Mouse (Mus musculus): ENCODE results near the gene Mob4.

The Mob4 gene

DNA sequence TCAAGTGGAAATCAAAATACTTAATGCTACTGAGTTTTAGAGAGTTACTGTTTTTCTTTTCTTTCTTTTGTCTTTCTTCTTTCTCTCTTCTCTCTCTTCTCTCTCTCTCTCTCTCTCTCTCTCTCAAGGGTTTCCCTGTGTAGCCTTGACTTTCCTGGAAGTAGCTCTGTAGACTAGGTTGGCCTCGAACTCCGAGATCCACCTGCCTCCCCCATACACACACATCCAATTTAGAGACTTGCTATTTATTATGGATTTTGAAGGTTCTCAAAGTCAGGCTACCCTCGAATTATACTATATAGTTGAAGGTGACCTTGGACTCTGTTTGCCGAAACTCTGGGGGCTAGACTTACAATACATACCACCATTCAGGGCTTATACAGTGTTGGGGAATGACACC, 1.3 kb downstream of the Mob4 start:
- DNase-seq (ENCODE audit: low spot score), result no peak

GRCm38 (mm10) chr1:55133173-55133572, 2.1 kb downstream of the Mob4 start:
- DNase-seq (ENCODE audit: low spot score), result no peak

GRCm38 (mm10) chr1:55134301-55134700, 3.3 kb downstream of the Mob4 start:
- no peak for DNase-seq (ENCODE audit: low spot score)

- DNase-seq (ENCODE audit: low spot score), result no peak
These were observed 4.8 kb downstream of the Mob4 start for GRCm38 (mm10) chr1:55135846-55136245.

DNA sequence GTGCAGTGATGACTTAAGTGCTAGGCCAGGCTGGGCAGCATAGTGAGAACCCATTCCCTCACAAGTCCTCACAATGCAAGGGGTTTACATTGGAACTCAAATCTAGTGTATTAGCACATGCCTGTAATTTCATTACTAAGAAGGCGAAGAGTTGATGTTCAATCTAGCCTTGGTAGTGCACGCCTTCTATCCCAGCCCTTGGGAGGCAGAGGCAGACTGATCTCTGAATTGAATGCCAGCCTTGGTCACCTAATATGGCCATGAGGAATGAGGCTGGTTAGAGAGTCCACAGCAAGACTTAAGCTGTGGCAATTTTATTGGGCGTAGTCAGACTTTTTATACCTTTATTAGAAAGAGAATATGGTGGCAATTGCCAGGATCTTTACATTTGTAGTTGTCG, 13.3 kb downstream of the Mob4 start:
- no peak for DNase-seq (ENCODE audit: low spot score)

GRCm38 (mm10) chr1:55145556-55145955, 14.5 kb downstream of the Mob4 start:
- DNase-seq (ENCODE audit: low spot score), result peak; percentile 43

- DNase-seq (ENCODE audit: low spot score), result no peak
These were observed 26.3 kb downstream of the Mob4 start for GRCm38 (mm10) chr1:55157329-55157728.

- DNase-seq (ENCODE audit: low spot score), result no peak
These were observed 27.2 kb downstream of the Mob4 start for GRCm38 (mm10) chr1:55158211-55158610.

DNA sequence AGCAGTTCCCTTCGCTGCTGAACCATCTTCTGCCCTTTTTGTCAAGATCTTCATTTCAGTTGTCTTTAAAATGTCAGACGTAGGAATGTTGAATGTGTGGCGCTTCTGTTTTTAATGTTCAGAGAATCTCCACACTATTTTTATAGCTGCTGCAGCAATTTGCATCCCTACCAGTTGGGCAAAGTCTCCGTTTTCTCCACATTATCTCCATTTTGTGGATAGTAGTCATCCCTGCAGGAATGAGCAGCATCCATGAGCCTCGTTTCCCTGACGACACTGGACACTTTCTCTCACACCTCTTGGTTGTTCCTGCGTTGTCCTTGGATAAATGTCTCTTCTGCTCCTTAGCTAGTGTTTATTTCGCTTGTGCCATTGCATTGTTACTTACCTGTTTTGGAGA, 27.8 kb downstream of the Mob4 start:
- DNase-seq (ENCODE audit: low spot score), result no peak

GRCm38 (mm10) chr1:55160218-55160617, 29.2 kb downstream of the Mob4 start:
- no peak for DNase-seq (ENCODE audit: low spot score)

DNA sequence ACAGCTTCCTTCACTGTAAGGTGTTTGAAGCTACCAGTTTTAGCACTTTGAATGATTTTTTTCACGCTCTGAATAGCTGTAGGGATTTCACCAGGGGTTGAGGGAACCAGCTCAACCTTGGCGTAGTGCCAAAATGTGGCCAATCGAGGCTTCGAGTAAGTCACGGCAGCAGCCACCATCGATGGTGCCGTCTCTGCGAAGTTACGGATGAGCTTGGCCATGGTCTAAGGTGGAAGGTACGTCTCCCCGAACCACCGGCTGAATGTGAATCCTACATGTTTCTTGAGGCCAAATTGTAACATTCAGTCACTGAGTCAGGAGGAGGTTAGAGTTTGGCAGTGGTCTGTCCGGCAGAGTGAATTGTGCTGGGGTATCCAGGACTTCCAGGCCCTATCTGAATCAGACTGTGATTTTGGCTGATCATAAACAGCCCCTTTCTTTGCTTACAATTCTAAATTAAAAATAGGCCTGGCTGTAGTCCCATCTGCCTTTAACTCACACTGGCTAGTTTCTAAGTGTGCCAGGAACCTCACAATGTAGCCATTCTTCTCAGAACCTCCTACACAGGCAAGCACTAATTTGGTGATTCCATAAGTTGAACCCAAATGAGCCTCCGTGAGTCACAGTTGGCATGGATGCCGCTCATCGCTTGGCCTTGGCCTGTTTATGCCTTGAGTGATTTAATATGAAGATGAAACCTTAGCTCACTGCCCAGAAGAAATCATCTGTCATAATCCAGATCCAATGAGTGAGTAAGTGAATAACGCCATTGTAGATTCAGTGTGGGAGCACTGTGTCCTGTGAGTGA, 30.0 kb downstream of the Mob4 start:
- DNase-seq (ENCODE audit: low spot score), result peak; percentile 71

GRCm38 (mm10) chr1:55161895-55162294, 30.9 kb downstream of the Mob4 start:
- no peak for DNase-seq (ENCODE audit: low spot score)

- DNase-seq (ENCODE audit: low spot score), result no peak
These were observed 31.8 kb downstream of the Mob4 start for GRCm38 (mm10) chr1:55162781-55163180.

GRCm38 (mm10) chr1:55164005-55164404, 33.0 kb downstream of the Mob4 start:
- DNase-seq (ENCODE audit: low spot score), result no peak

DNA sequence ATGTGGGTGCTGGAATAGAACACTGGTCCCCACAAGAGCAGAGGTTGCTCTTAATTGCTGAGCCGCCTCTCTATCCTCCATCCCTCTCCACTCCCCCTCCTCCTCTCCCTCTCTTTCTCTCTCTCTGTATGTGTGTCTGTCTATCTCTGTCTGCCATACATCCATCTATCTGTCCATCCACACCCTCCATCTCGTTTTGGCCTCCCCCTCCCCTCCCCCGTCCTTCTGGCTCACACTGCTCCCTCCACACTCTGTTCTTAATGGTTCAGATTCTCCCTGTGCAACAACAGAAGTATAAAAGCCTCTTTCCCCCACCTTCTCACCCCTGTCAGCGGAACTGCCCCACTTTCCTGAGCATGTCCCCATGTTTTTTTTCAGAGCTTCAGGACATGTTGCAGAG, 36.5 kb downstream of the Mob4 start:
- DNase-seq (ENCODE audit: low spot score), result no peak

DNA sequence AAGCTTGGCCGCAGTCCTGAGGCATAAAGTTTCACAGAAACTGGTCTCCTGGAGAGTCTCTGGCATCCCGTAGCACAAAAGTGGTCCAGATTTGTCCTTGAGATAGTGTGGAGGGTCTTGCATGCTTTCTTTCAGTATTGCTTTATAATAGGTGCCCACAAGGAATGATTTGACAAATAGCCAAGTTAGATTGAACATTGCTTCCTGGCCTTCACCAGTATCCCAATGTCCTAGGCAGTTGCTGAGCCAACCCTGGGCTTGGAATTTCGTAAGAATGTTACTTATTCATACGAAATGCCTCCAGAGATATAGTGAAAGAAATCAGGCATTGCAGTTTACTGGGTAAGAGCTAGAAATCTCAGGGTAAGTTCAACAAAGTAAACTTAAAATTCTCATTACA, 37.6 kb downstream of the Mob4 start:
- no peak for DNase-seq (ENCODE audit: low spot score)

GRCm38 (mm10) chr1:55171361-55172325, 40.6 kb downstream of the Mob4 start:
- no peak for DNase-seq (ENCODE audit: low spot score)

DNA sequence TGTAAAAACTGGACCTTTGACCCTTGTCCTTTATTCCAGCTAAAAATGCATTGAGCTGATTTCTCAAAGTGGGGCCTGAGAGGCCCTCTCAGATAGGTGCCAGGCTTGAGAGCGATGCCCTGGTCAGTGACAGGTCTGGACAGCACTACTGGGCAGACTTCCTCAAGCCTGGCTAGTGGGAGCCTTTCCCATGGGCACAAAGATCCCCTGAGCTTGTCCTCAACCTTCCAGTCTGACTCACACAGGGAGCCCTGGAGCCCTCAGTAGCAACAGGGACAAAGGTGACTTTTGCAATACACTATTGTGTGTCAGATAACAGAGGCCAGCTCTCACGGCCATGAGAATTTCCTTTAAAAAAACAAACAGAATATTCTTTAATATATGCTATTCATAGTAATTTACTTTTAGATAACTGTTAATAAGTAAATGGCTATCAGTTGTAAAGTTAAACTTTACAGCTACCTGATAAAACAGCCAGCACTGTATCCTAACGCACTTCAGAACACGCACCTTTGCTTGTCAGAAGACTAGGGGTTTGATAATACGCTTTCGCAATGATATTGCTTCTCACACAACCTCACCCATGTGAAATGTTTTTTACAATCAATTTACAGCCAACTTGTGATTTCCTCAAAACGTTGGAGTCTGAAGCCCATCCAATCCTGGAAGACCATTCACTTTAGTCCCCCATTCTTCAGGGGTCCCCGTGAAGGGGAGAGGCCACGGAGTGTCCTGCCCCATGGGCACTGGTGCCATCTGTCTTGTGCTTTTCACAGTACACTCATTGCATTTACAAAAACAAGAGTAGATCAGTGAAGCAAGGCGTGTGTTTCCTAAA, 42.9 kb downstream of the Mob4 start:
- no peak for DNase-seq (ENCODE audit: low spot score)

DNA sequence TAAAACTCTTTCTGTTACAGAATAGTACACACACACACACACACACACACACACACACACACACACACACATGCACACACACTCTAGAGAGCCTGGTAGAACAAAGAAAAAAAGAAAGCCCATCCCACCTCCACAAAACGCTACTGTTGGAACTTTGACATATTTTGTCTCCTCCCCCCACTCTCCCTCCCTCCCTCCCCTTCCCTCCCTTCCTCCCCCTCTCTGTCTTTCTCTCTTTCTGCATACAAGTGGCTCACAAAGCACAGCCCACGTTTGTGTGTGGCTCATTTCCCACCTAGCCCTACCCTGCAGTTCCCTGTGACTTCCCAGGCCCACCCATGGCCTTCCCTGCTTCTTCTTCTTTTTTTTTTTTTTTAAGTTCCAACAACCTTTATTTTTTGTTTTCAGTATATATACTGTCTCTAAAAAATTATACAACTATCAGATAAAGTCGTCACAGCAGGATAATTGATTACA, 43.6 kb downstream of the Mob4 start:
- no peak for DNase-seq (ENCODE audit: low spot score)

DNA sequence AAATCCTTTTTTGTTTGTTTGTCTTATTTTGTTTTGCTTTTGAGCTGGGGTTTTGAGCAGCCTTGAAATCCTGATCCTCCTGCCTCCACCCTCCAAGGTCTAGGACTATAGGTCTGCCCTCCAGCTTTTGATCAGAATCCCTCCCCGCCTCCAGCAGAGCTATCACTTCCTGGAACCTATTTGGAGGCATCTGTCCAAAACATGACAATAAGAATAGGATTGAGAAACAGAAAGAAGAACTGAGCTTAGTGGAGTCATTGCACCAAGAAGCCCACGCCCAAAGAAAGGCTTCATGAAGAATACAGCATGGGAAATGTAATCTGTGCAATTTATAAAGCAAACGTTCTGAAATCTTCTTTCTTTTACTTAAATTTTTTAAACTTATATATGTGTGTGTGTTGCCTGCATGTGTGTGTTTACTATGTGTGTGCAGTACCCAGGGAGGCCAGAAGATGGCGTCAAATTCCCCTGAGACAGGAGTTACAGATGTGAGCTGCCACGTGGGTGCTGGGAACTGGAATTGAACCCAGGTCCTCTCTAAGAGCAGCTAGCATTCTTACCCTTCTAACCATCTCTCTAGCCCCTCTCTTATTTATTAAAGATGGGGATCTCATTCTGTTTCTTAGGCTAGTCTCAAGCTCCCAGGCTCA, 49.0 kb downstream of the Mob4 start:
- DNase-seq (ENCODE audit: low spot score), result no peak

DNA sequence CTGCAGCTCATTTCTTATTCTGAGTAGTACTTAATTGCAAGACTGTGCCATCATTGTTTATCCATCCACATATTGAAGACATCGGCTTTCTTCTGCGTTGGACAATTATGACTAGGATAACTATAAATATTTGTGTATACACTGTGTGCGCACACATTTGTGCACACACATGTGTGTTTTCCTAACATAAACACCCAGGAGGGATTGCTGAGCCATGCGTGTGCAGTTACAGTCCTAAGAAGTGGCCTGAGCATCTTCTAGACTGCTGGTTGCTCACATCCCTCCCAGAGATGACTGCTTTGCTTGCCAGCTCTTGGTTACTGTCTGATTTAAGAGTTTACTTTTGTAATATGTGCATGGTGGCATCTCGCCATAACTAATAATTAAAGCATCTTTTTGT, 51.4 kb downstream of the Mob4 start:
- DNase-seq (ENCODE audit: low spot score), result no peak

GRCm38 (mm10) chr1:55185718-55186117, 54.7 kb downstream of the Mob4 start:
- DNase-seq (ENCODE audit: low spot score), result no peak
